Mouse (Mus musculus) thymus, postnatal 10 days (tissue): Measurements from ENCODE around the gene Yif1a.
A peak's percentile ranks its signal among the peaks of the same experiment; 100 is the strongest.

Experiments
- DNase-seq, 2 experiments: peaks; one replicate each; pipeline ENCODE4 v3.0.0; 2021; ENCODE audit warnings: low spot score in 2 of 2

Yif1a gene

GRCm38 (mm10) chr19:5060365-5061330 lies 27.7 kb upstream of the Yif1a start:
- DNase-seq, result no peak

- DNase-seq, result no peak
Measured at GRCm38 (mm10) chr19:5062041-5062440, 26.3 kb upstream of the Yif1a start.

GRCm38 (mm10) chr19:5062446-5062845 lies 25.9 kb upstream of the Yif1a start:
- no peak for DNase-seq

GRCm38 (mm10) chr19:5065104-5065503 lies 23.2 kb upstream of the Yif1a start:
- DNase-seq, result no peak

- DNase-seq, result no peak
Measured at GRCm38 (mm10) chr19:5067040-5067799, 21.1 kb upstream of the Yif1a start.

GRCm38 (mm10) chr19:5067867-5068569 lies 20.3 kb upstream of the Yif1a start, which contains the start of gene Cd248:
Gene Cd248 (plus strand): TSS chr19:5068078.
- DNase-seq, result no peak

- no peak for DNase-seq
Measured at GRCm38 (mm10) chr19:5068570-5069234, 19.6 kb upstream of the Yif1a start.

GRCm38 (mm10) chr19:5069486-5069885 lies 18.9 kb upstream of the Yif1a start:
- DNase-seq, result no peak

- DNase-seq, result no peak
Measured at GRCm38 (mm10) chr19:5069978-5070377, 18.4 kb upstream of the Yif1a start.

GRCm38 (mm10) chr19:5071077-5071476 lies 17.3 kb upstream of the Yif1a start:
- DNase-seq, result no peak

GRCm38 (mm10) chr19:5071545-5072369 lies 16.6 kb upstream of the Yif1a start:
- no peak for DNase-seq

GRCm38 (mm10) chr19:5072389-5073019 lies 15.8 kb upstream of the Yif1a start:
- no peak for DNase-seq

- DNase-seq, result peak in 1 of 2 experiments; percentile 37
Measured at GRCm38 (mm10) chr19:5073028-5073427, 15.3 kb upstream of the Yif1a start.

- no peak for DNase-seq
Measured at GRCm38 (mm10) chr19:5073518-5073917, 14.8 kb upstream of the Yif1a start.

- no peak for DNase-seq
Measured at GRCm38 (mm10) chr19:5079279-5079678, 9.1 kb upstream of the Yif1a start.

- no peak for DNase-seq
Measured at GRCm38 (mm10) chr19:5082005-5082404, 6.3 kb upstream of the Yif1a start.

- DNase-seq, result no peak
Measured at GRCm38 (mm10) chr19:5082596-5082995, 5.7 kb upstream of the Yif1a start.

- DNase-seq, result no peak
Measured at GRCm38 (mm10) chr19:5083961-5084833, 4.1 kb upstream of the Yif1a start.

GRCm38 (mm10) chr19:5084834-5085144 lies 3.5 kb upstream of the Yif1a start:
- DNase-seq, result no peak
